Mouse (Mus musculus): ENCODE results near the gene Myo1b.

Gene Myo1b

DNA sequence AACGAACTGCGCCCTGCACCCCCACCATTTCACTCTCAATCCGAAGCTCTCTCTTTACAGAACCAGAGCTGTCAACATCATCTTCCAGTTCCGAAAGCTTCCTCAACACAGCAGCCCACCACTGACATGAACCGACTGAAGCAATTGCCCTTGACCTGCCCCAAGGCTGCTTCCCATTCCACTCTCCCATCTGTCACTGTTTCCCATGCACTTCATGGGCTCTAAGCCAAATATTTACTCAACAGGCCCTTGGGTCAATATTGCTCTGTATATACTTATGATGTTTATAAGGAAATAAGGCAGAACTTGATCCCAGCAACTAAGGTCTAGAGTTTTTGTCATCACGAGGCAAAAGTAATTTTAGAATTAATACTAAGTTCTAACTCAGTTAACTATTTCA is 133.8 kb downstream of the Myo1b start:
- no peak for DNase-seq (ENCODE audit: low spot score)

DNA sequence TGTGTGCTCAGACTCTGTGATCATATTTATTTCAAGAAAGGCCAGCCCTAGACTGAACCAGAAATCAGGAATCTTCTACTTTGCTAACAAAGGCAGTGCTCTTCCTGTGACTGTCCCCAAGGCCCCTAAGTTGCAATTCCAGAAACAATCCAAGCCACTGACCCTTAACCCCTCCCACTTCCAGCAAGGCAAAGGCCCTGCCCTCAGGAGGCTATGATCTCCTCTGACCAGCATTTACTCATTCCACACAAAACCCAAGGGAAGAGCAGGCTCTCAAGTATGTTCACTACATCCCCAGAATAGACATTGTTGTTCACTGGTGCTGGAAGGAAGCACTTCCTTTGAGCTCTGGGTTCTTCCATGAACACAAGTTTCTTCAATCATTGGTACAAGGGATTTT is 135.5 kb downstream of the Myo1b start:
- no peak for DNase-seq (ENCODE audit: low spot score)

DNA sequence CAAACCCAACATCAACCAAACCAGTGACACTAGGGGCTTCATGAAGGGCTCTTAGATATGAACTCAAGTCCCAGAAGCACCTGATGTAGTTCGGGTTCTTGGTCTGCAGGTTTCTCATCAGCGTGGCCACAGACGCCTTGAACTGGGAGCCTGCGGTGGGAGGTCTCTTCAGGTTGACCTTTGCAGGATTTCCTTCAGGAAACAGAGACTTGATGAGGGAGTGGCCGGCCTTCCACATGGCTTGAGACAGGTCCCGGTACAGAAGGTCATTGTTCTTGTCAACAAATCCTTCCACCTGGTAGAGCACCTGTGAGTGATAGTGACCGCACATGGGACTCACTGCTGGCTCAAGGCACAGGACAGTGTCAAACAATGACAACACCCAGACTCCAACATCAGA is 137.6 kb downstream of the Myo1b start:
- no peak for DNase-seq (ENCODE audit: low spot score)

DNA sequence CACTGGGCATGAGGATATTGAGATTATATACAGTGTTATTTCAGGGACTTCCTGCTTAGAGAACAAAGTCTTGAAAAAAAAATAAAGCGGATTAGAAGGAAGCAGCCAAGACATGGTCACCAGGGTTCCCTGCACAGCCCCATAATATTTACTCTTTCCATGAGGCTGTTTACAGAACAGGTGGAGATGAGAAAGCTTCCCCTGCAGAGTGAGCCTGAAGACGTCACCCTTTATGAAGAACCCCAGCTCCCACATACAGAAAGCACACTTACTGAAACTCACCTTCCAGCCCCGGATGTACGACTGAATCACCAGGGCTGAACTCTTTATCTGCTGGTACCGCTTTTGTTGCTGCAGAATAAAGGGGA is 145.4 kb downstream of the Myo1b start:
- no peak for DNase-seq (ENCODE audit: low spot score)

DNA sequence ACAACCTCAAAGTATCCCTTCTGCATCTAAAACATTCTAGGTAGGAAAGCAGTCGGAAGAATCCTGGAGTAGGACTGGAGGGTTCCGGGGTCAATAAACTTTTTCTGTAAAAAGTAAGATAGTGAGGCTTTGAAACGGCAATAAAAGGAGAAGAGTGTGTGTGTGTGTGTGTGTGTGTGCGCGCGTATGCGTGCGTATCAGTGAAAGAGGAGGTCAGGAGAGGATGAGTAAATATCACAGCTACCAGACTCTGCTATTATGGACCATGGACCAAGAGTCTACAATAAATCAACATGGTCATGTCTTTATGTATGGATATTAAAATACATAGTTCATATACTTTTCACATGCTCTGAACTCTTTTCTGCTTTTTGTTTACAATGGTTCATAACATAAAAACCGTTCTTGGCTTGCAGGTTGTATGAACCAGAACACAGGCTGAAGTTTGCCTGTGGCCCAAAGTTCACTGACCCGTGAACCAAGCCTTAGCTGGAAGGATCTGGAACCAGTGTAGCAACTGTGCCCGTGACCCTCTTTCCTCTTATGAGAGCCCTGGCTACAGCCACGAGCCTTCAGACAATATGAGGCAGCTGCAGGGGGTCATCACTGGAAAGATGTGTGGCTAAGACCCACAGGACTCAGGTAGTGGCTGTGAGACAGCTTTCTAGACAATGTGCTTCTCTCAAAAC is 145.9 kb downstream of the Myo1b start:
- DNase-seq (ENCODE audit: low spot score) = no peak

DNA sequence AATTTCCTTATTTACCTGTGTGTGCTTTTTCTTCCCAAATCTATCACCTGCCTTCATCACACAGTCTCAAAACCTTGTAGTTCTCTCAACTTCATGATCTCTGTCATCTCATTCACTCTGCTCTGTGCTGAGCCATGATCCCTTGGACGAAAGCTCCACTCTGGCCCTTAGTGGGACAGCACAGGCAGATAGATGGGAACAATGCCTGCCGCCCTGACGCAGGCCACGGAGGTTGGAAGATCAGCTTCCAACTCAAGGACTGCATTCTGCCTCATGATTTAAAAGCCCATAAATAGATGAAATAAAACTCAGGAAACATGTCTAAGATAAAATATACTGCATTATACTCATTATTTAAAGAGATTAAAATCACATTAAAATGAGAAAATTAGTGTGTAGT is 149.6 kb downstream of the Myo1b start:
- DNase-seq (ENCODE audit: low spot score) = no peak

DNA sequence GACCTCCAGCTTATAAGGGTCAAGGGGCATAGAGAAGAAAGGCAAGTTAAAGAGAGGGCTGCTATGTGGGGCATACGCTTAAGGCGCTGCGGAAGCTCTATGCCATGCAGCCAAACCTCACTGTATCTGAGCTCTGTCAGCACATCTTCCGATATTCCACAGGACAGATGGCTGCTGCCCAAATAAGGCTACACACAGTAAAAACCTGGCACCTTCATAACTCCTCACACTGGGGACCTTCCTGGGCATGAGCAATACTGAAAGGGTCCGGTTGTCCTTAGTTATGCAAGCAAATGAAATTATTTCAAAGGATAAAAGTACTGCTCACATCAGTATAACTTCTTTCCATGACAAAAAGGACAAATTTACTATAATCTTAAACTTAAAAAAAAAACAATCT is 150.7 kb downstream of the Myo1b start:
- DNase-seq (ENCODE audit: low spot score) = no peak

DNA sequence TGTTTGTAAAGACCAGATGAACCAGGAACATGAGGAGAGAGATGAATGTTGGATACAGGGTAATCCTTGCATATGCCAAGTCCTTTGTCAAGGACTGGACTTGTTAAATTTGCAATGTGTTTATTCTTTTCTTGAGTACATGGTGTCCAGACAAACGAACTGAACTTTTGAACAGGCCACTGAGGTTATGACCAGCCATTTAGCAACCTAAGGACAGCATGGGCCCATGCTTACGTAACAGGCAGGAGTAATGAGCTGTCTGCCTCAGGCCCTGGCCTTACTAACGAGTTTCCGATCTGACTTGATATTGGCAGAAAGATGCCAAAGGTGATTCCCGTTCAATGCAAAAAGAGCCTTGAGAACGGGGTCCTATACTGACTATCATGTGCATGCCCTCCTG is 156.2 kb downstream of the Myo1b start:
- no peak for DNase-seq (ENCODE audit: low spot score)

DNA sequence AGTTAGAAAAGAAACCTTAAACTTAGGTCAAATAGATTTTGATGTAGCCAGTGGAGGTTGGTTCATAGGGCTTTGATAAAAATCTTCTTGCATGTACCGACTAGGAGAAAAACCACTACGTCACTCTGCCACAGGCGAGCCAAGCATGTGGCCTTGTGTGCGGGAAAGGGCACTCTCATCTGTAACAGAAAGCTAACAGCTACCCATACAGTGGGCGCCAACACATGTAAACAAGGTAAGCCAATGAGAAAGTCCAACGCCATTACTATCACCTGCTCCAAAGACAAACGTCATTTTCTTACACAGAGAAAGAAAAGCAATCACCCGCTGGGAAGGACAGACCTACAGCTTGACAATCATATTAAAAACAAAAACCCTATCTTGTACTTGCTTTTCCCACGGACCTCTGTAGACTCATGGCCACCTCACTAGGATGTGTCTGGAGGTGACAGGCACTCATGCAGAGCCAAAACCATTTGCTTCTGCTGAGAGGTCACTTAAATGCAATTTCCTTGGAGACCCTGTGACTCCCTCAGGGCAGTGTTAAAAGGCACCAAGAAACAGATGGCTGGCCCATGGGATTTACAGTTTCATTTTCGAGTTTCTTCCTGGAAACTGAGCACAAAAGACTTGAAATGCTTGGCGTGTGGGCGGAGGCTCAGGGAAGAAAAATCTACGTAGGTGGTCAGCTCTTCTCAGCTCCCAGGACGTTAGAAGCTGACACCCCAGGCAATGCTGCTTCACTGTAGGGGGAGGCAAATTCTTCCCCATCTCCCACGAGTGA is 157.4 kb downstream of the Myo1b start:
- DNase-seq (ENCODE audit: low spot score) = no peak

DNA sequence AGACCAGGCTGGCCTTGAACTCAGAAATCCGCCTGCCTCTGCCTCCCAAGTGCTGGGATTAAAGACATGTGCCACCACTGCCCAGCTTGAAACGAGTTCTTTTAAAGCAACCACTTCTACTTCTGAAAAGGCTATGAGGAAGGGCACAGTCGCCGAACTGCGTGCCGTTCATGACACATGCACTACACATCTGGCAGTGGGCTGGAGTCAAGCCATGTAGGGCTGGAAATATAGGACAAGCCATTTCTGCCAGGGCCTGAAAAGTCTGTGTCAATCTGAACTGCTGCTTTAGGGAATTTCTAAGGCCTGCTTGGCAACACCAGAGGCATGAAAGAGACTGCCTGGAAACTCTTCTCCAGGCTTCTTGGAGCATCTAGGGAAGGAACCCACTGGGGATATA is 162.2 kb downstream of the Myo1b start:
- no peak for DNase-seq (ENCODE audit: low spot score)

DNA sequence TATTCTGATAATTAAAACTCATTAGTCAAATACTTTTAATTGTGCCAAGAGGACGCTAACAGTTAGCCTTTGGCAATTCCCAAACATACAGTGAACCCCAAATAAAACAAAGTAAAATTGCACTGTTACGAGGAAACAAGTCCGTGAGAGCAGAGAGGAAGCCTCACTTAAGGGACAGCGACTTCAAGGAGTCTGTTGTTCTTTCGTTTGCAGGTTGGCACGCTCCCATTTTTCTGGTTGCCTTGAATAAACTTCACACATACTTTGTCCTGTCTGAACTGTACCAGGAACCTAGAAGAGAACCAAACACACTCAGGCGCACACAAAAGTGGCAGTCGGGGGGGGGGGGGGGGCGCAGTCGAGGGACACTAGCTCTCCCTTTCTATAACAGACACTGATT is 164.9 kb downstream of the Myo1b start:
- no peak for DNase-seq (ENCODE audit: low spot score)

DNA sequence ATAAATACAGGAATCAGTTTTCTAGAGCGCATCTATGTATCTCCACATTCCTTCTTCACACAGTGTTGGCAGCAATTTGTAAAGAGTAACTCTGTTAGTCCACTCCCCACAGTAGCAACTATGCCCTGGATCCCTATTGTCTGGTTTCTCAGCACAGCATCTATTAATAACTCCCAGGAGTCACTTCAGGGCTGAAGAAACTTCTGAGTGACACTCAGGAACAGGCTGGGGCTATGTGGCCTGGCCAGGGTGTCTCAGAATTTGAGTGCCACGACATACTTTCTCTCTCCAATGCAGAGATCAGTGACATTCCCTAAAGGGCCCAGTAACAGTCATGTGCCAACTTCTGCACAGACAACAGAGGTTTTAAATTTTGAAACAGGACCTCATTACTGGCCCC is 167.6 kb downstream of the Myo1b start:
- DNase-seq (ENCODE audit: low spot score) = no peak

DNA sequence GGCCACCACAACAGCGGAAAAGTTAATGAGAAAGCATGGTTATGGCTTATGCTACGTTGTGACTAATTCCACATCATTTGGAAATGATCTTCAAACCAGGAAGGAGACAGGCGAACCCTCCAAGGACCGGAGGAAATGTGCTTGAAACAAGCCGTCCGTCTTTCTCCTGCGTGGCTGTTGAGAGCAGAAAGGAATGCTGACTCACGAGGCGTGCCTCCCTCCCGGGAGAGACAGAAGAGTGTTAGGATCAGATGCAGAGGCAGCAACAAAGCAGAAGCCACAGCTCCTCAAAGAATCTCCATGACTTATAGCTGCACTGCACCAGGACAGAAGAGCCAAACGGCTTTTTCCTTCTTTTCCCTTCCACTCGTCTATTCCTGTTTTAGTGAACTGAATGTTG is 168.4 kb downstream of the Myo1b start:
- no peak for DNase-seq (ENCODE audit: low spot score)

DNA sequence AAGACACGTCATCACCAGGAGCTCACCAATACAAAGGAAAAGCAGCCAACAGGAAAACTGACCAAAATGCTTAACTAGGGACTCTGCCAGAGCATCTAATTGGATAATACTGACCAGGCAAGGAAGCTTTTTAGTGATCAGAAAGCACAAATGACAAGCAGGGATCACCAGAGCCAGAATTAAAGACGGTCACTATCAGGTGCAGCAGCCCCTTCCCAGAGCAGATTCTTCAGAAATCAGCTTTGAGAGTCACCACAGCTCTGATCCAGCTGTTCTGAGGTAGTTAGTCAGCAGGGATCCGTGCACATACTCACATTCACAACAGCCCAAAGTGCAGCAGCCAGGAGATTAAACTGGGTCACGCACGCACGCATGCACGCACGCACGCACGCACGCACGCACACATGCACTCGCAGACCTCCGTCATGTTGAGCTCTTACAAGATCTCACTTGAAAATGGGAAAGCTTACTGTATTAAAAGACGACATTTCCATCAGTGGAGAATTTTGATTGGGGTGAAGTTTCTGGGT is 169.1 kb downstream of the Myo1b start:
- DNase-seq (ENCODE audit: low spot score) = no peak

DNA sequence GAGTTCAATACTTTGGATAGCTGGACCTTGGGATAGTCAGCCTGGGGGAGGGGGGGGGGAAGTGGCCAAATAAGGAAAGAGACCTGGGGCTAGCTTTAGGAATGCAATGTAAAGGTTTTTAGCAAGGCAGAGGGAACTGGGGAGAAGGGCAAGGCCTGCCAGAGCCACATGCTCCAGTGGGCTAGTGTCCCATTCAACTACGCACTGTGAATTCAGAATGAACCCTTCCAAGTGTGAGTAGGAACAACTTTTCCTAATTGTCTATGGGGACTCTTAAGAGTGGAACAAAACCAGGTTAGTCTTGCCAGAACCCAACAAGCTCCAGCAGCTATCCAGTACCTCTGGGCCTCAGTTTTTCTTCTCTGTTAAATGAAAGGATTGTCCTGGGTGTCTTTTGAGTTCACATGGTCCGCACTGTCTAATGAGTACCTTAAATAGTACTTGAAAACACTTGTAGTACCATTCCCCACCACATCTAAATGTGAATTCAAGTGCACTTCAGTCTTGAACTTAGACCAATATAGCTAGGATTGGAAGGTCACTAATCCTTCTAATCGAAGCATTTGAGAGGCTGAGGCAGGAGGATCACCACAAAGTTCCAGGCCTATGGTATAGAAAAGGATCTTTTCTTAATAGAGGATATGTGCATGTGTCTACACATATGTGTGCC is 172.0 kb downstream of the Myo1b start:
- DNase-seq (ENCODE audit: low spot score) = no peak

DNA sequence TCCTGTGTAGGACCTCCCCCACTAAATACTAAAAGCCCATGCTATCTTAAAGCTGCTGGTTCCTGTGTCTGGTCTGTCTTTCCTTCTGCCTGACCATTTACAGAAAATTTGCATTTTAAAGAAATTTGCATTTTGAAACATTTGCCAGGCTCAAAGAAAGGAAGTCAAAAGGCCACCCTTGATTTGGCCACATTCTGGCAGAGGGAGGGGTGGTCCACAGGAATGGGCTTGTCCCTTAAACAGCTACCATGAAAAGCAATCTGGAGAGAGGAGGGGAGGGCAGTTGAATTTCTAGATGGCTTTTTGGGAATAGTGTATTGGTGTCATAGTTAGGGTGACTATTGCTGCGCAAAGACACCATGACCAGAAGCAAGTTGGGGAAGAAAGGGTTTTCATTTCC is 173.3 kb downstream of the Myo1b start:
- no peak for DNase-seq (ENCODE audit: low spot score)

DNA sequence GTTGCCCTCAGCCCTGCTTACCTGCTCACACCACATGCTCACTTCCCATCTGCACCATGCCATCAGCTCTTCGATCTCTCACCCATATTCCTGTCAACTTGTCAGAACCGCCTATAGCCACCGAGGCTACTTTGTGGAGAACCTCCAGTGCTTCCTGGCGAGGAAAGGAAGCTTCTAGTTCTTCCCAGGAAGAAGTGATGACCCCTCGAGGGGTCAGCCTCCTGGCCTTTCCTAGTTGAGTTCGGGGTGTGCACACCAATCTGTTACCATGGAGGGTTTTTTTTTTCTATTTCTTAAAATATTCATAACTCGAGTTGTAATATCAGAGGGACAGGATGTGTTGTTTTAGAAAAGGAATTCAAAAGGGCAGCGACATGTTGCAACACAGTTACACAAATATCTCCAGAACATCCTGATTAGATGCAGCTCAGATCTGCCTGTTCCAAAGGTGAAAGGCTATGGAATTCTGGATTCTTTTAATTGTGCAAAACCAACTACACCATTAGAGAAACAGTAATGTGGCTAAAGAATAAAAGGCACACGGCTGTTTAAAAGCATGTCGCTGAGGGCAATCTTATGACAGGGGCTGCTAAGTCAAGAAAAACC is 175.1 kb downstream of the Myo1b start:
- no peak for DNase-seq (ENCODE audit: low spot score)

DNA sequence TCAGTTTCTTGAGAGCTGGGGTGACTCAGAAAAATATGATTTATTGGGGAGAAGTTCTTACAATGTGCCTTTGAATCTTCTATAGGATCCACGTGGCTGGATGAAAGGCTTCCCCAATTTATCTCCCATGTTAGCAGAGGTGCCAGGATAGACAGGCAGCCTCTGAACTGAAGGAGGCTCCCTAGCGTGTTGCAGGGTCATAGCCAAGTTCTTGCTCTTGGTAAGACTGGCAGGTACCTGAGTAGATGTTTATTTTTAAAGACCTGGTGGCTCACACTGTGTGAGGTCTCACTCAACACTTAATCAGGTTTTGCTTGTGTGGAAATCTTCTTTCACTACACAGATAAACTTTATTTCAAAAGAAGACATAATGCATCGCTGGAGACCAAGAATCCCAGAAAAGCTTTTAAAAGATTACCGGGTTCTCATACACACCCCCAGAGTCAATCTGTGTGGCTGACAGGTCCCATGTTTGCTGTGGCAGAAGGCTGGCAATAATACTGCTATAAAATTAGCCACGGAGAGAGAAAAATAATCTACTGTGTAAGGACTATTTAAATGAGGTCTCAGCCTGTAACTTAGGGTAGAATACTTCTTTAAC is 176.5 kb downstream of the Myo1b start:
- peak; percentile 16 for DNase-seq (ENCODE audit: low spot score)

DNA sequence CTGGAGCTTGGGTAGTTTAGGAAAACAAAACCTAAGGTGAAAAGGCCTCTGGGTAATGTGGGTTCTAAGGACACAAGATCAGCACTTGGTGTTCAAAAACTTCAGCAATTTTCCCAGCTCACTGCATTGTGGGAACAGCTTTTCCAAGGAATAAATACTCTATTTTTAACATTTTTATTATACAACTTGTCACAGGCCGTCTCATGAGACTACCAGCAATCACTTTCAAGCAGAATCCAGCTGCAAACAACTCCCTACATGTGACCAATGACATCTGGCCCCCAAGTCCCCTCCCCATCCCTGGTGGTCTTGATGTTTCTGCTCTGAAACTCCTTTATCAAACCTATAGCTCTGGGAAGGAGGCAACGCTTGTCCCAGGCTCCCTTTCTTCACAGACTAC is 179.0 kb downstream of the Myo1b start:
- DNase-seq (ENCODE audit: low spot score) = no peak

DNA sequence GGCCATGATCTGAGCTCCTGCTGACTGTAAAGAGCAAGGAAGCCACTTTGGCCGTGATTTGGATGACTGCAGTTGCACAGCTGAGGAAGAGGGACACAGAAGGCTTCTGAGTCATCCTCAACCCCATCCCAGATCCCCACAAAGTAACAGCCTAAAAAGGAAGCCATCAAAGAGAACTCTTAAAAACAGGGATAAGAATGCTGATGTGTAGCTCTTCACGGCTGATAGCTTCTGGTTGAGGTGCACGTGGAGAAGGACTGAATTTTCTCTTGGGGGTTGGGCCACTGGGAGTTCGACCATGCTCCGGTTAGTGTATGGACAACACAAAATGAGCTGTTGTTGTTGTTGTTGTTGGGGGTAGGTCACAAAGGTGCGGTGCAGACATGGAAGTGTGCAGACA is 181.2 kb downstream of the Myo1b start:
- DNase-seq (ENCODE audit: low spot score) = no peak

DNA sequence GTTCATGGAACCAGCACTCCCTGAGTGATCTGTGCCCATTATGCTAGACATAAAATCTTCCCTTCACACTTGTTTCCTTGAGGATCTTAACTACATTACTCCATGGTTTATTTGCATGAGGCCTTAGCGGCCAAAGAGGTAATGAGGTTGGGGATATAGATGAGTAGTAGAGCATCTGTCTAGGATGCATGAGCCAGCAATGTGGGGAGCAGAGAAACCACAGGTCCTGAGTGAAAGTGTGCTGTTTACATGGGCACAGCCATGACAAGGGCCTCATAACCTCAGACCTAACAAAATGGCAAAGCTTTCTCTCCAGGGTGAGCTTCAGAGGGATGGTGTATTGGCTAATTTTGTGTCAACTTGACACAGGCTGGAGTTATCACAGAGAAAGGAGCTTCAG is 186.5 kb downstream of the Myo1b start:
- DNase-seq (ENCODE audit: low spot score) = no peak

DNA sequence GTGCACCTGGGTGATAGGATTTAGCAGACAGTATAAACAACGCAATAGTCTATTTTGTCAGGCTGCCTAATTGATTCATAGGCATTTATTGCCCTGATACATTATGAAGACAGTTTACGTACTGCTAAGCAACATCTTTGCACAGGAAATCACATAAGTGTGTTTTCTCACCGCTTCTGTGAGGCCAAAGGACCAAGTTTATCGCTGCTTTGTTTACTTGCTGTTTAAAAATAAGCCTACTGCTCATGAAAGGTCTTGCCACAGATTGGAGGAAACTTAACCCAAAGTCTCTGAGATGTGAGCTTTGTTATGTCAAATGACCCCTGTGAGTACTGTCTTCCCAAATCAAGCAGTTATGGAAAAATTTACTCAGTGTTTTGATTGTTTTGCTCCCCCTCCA is 187.1 kb downstream of the Myo1b start:
- no peak for DNase-seq (ENCODE audit: low spot score)

All from layer of hippocampus, adult 11-12 months (tissue).